Mouse (Mus musculus): ENCODE data around the gene Barx2. TPM values are rescaled to one million over a fixed set of nuclear protein-coding genes. Genes with fewer than 3 reads are reported as not detected.

The Barx2 gene
- polyA plus RNA-seq, 1 experiment = 0.05 TPM

DNA sequence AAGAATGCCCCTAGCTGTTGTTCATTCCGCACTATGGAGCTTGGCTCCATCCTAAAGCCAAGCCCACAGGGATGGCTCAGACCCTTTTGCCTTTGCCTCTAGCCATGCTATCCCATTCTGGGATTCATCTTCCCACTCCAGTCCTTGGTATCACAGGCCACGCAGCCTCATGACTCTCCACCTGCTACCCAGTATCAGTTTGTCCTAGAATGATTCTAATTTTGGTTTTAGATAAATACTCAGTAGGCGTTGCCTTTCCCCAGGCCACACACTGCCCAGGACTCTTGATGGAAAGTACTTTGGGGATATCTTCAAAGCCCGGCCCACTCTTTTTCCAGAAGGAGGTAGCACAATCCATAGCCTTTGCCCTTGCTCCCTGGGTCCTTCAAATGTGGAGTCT lies 72.7 kb downstream of the Barx2 start:
- H3K79me2 ChIP-seq (ENCODE audit: control insufficient read depth, insufficient read depth) = no peaks in the 10 kb centered on the region
- peak in 1 of 3 experiments; percentile 27 for TF ChIP-seq MYOD1 (IDR thresholded peaks at IDR 0.05; ENCODE audit: control insufficient read depth in 1 of 3, insufficient read length in 2 of 3, low read depth in 2 of 3)
- TF ChIP-seq TCF12 (IDR thresholded peaks at IDR 0.05; ENCODE audit: insufficient read depth, poor library complexity, severe bottlenecking) = no peak
- no peak for TF ChIP-seq POLR2A (IDR thresholded peaks at IDR 0.05; ENCODE audit: insufficient read length, low read depth)
- TF ChIP-seq POLR2AphosphoS2 (IDR thresholded peaks at IDR 0.05; ENCODE audit: insufficient read length, low read depth) = no peak

DNA sequence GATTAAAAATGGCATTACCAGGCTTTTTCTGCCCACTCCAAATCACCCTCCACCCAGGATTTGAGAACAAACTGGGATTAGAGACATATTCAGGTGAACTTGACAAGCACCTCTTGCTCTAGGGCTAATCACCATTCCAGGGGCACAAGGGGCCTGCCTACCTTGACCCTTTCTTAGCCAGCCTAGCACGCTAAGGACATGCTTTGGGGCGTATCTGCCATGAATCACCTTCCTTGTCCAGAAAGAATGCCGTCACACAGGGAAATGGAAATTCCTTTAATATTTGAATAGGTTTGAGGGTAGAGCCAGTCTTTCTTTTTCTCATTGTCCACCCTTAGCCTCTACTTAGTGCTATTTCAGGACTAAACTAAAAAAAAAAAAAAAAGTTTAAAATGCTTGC lies 73.2 kb downstream of the Barx2 start:
- no peak for TF ChIP-seq E2F4 (IDR thresholded peaks at IDR 0.05; ENCODE audit: insufficient read depth)
- TF ChIP-seq REST (IDR thresholded peaks at IDR 0.05; ENCODE audit: insufficient read depth, insufficient read length) = no peak
- no peak for TF ChIP-seq USF1 (IDR thresholded peaks at IDR 0.05; ENCODE audit: low read depth)
- no peak for TF ChIP-seq CEBPB (IDR thresholded peaks at IDR 0.05; ENCODE audit: insufficient read depth, poor library complexity, severe bottlenecking)
- TF ChIP-seq POLR2AphosphoS2 (IDR thresholded peaks at IDR 0.05; ENCODE audit: insufficient read length, low read depth) = no peak
- Histone ChIP-seq H3K36me3 (ENCODE audit: control insufficient read depth, insufficient read depth) (no peaks in the 10 kb centered on the region), H3K4me3 (no peak overlapping the region), H3ac (ENCODE audit: control insufficient read depth, insufficient read length) (no peak overlapping the region), H3K27me3 (ENCODE audit: control insufficient read depth, insufficient read depth, insufficient read length) (peaks cover 5% of the 10 kb centered on the region), H3K79me2 (ENCODE audit: control insufficient read depth, insufficient read depth) (no peaks in the 10 kb centered on the region), H3K4me2 (ENCODE audit: low read depth) (no peak overlapping the region)

More for the DNA sequence above, 72.7 kb downstream of the Barx2 start:
- Histone ChIP-seq H3K4me2 (ENCODE audit: low read depth) (no peak overlapping the region), H3K4me3 (no peak overlapping the region), H3K27me3 (ENCODE audit: control insufficient read depth, insufficient read depth, insufficient read length) (peaks cover 5% of the 10 kb centered on the region), H3K36me3 (ENCODE audit: control insufficient read depth, insufficient read depth) (no peaks in the 10 kb centered on the region), H3ac (ENCODE audit: control insufficient read depth, insufficient read length) (no peak overlapping the region)

DNA sequence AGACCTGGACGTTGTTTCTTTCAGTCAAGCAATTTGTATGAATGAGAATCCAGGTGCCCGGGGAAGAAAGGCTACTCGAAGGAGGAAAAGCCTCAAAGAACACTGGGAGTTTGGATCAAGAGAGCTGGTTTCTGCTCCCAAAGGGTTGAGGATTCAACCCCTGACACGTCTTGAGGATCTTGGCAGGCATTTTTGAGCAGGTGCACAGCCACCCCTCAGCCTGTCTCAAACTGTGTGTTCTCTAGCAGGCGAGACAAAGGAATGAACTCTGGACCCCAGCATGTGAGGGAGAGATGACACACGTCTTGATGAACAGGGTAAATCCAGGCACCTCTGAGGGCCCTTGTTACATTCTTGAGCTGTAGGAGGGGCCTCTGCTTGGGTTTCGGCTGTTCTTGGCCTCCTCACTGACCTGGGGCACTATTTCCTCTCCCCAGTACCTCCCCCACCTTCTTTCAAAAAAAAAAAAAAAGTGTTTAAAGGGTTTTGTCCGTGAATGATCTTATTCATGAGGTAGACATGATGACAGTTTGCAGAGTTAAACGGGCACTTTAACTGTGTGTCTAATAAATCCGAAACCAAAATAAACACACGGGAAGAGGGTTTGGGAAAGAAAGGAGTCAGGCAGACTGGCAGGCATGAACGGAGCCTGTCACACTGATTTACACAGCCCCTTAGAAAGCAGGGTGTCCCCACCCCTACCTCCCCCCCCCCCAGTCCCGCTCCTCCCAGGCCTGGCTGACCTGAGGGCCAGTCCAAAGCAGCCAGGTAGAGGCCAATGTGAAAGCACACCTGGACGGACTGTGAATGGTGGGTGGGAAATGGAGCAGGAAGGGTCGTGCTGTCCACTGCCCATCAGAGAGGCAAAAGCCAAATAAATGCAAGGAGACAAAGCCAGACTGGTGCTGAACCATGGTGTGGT lies 73.9 kb downstream of the Barx2 start:
- Histone ChIP-seq H3K4me3 (no peak overlapping the region), H3K4me2 (ENCODE audit: low read depth) (no peak overlapping the region), H3K79me2 (ENCODE audit: control insufficient read depth, insufficient read depth) (no peaks in the 10 kb centered on the region), H3K27me3 (ENCODE audit: control insufficient read depth, insufficient read depth, insufficient read length) (peaks cover 5% of the 10 kb centered on the region), H3K36me3 (ENCODE audit: control insufficient read depth, insufficient read depth) (no peaks in the 10 kb centered on the region), H3ac (ENCODE audit: control insufficient read depth, insufficient read length) (no peak overlapping the region)
- TF ChIP-seq E2F4 (IDR thresholded peaks at IDR 0.05; ENCODE audit: insufficient read depth) = no peak
- no peak for TF ChIP-seq POLR2AphosphoS2 (IDR thresholded peaks at IDR 0.05; ENCODE audit: insufficient read length, low read depth)
- no peak for TF ChIP-seq CEBPB (IDR thresholded peaks at IDR 0.05; ENCODE audit: insufficient read depth, poor library complexity, severe bottlenecking)
- no peak for TF ChIP-seq TCF3 (IDR thresholded peaks at IDR 0.05; ENCODE audit: insufficient read length, low read depth)
- no peak for TF ChIP-seq TCF12 (IDR thresholded peaks at IDR 0.05; ENCODE audit: insufficient read depth, poor library complexity, severe bottlenecking)
- TF ChIP-seq MAX (IDR thresholded peaks at IDR 0.05; ENCODE audit: low read depth) = no peak
- no peak for TF ChIP-seq REST (IDR thresholded peaks at IDR 0.05; ENCODE audit: insufficient read depth, insufficient read length)
- no peak for TF ChIP-seq MYOG (IDR thresholded peaks at IDR 0.05; ENCODE audit: control insufficient read depth in 1 of 3, insufficient read depth in 1 of 3, insufficient read length in 2 of 3, low read depth in 2 of 3)
- no peak for TF ChIP-seq USF1 (IDR thresholded peaks at IDR 0.05; ENCODE audit: low read depth)
- TF ChIP-seq POLR2A (IDR thresholded peaks at IDR 0.05; ENCODE audit: insufficient read length, low read depth) = no peak
- TF ChIP-seq MYOD1 (IDR thresholded peaks at IDR 0.05; ENCODE audit: control insufficient read depth in 1 of 3, insufficient read length in 2 of 3, low read depth in 2 of 3) = no peak
- no peak for TF ChIP-seq SRF (IDR thresholded peaks at IDR 0.05; ENCODE audit: control insufficient read depth, insufficient read length, low read depth)

- Histone ChIP-seq H3K27me3 (ENCODE audit: control insufficient read depth, insufficient read depth, insufficient read length) (peaks cover 5% of the 10 kb centered on the region), H3K36me3 (ENCODE audit: control insufficient read depth, insufficient read depth) (no peaks in the 10 kb centered on the region), H3K79me2 (ENCODE audit: control insufficient read depth, insufficient read depth) (no peaks in the 10 kb centered on the region), H3ac (ENCODE audit: control insufficient read depth, insufficient read length) (no peak overlapping the region), H3K4me2 (ENCODE audit: low read depth) (no peak overlapping the region), H3K4me3 (no peak overlapping the region)
- peak in 1 of 3 experiments; percentile 14 for TF ChIP-seq MYOG (IDR thresholded peaks at IDR 0.05; ENCODE audit: control insufficient read depth in 1 of 3, insufficient read depth in 1 of 3, insufficient read length in 2 of 3, low read depth in 2 of 3)
- TF ChIP-seq MYOD1 (IDR thresholded peaks at IDR 0.05; ENCODE audit: control insufficient read depth in 1 of 3, insufficient read length in 2 of 3, low read depth in 2 of 3) = peak in 1 of 3 experiments; percentile 40
- TF ChIP-seq POLR2A (IDR thresholded peaks at IDR 0.05; ENCODE audit: insufficient read length, low read depth) = no peak
- TF ChIP-seq POLR2AphosphoS2 (IDR thresholded peaks at IDR 0.05; ENCODE audit: insufficient read length, low read depth) = no peak
- no peak for TF ChIP-seq MAX (IDR thresholded peaks at IDR 0.05; ENCODE audit: low read depth)
Measured at GRCm38 (mm10) chr9:31838047-31838446, 75.2 kb downstream of the Barx2 start.

GRCm38 (mm10) chr9:31808753-31809152 lies 104.5 kb downstream of the Barx2 start:
- no peak overlapping the region for H3ac ChIP-seq (ENCODE audit: control insufficient read depth, insufficient read length)
- no peaks in the 10 kb centered on the region for H3K27me3 ChIP-seq (ENCODE audit: control insufficient read depth, insufficient read depth, insufficient read length)
- H3K36me3 ChIP-seq (ENCODE audit: control insufficient read depth, insufficient read depth) = no peaks in the 10 kb centered on the region
- no peak overlapping the region for H3K4me3 ChIP-seq
- no peak for TF ChIP-seq USF1 (IDR thresholded peaks at IDR 0.05; ENCODE audit: low read depth)
- no peak for TF ChIP-seq REST (IDR thresholded peaks at IDR 0.05; ENCODE audit: insufficient read depth, insufficient read length)
- TF ChIP-seq CEBPB (IDR thresholded peaks at IDR 0.05; ENCODE audit: insufficient read depth, poor library complexity, severe bottlenecking) = no peak
- no peak for TF ChIP-seq TCF3 (IDR thresholded peaks at IDR 0.05; ENCODE audit: insufficient read length, low read depth)
- TF ChIP-seq POLR2AphosphoS2 (IDR thresholded peaks at IDR 0.05; ENCODE audit: insufficient read length, low read depth) = no peak
- no peak for TF ChIP-seq SRF (IDR thresholded peaks at IDR 0.05; ENCODE audit: control insufficient read depth, insufficient read length, low read depth)
- TF ChIP-seq TCF12 (IDR thresholded peaks at IDR 0.05; ENCODE audit: insufficient read depth, poor library complexity, severe bottlenecking) = no peak
- TF ChIP-seq POLR2A (IDR thresholded peaks at IDR 0.05; ENCODE audit: insufficient read length, low read depth) = no peak
- TF ChIP-seq E2F4 (IDR thresholded peaks at IDR 0.05; ENCODE audit: insufficient read depth) = no peak
- no peak for TF ChIP-seq MYOG (IDR thresholded peaks at IDR 0.05; ENCODE audit: control insufficient read depth in 1 of 3, insufficient read depth in 1 of 3, insufficient read length in 2 of 3, low read depth in 2 of 3)
- no peak for TF ChIP-seq MAX (IDR thresholded peaks at IDR 0.05; ENCODE audit: low read depth)
- TF ChIP-seq MYOD1 (IDR thresholded peaks at IDR 0.05; ENCODE audit: control insufficient read depth in 1 of 3, insufficient read length in 2 of 3, low read depth in 2 of 3) = no peak
- no peaks in the 10 kb centered on the region for H3K79me2 ChIP-seq (ENCODE audit: control insufficient read depth, insufficient read depth)
- no peak overlapping the region for H3K4me2 ChIP-seq (ENCODE audit: low read depth)
